Mouse (Mus musculus): ENCODE measurements around the gene Fhit.
A peak's percentile ranks its signal among the peaks of the same experiment; 100 is the strongest.

Gene Fhit

GRCm38 (mm10) chr14:9651417-9651816 is 1510.4 kb downstream of the Fhit start:
- peak; percentile 52 for DNase-seq

- peak; percentile 77 for DNase-seq
These were observed 1513.4 kb downstream of the Fhit start for GRCm38 (mm10) chr14:9648416-9648815.

- no peak for DNase-seq
These were observed 1515.6 kb downstream of the Fhit start for GRCm38 (mm10) chr14:9646233-9646632.

- DNase-seq, result no peak
These were observed 1517.3 kb downstream of the Fhit start for GRCm38 (mm10) chr14:9644216-9645166.

- DNase-seq, result no peak
These were observed 1518.1 kb downstream of the Fhit start for GRCm38 (mm10) chr14:9643700-9644099.

- no peak for DNase-seq
These were observed 1519.2 kb downstream of the Fhit start for GRCm38 (mm10) chr14:9642628-9643027.

- no peak for DNase-seq
These were observed 1519.8 kb downstream of the Fhit start for GRCm38 (mm10) chr14:9642068-9642467.

- no peak for DNase-seq
These were observed 1527.4 kb downstream of the Fhit start for GRCm38 (mm10) chr14:9634247-9634991.

- DNase-seq, result no peak
These were observed 1529.3 kb downstream of the Fhit start for GRCm38 (mm10) chr14:9632537-9632936.

- no peak for DNase-seq
These were observed 1538.4 kb downstream of the Fhit start for GRCm38 (mm10) chr14:9623219-9624043.

- DNase-seq, result no peak
These were observed 1540.8 kb downstream of the Fhit start for GRCm38 (mm10) chr14:9620902-9621540.

- DNase-seq, result no peak
These were observed 1542.0 kb downstream of the Fhit start for GRCm38 (mm10) chr14:9619840-9620239.

- no peak for DNase-seq
These were observed 1548.7 kb downstream of the Fhit start for GRCm38 (mm10) chr14:9613126-9613525.

GRCm38 (mm10) chr14:9609120-9609519 is 1552.7 kb downstream of the Fhit start:
- no peak for DNase-seq

GRCm38 (mm10) chr14:9606584-9607377 is 1555.1 kb downstream of the Fhit start:
- no peak for DNase-seq

GRCm38 (mm10) chr14:9600271-9600670 is 1561.6 kb downstream of the Fhit start:
- DNase-seq, result no peak

- no peak for DNase-seq
These were observed 1564.3 kb downstream of the Fhit start for GRCm38 (mm10) chr14:9597460-9597977.

- no peak for DNase-seq
These were observed 1572.7 kb downstream of the Fhit start for GRCm38 (mm10) chr14:9589121-9589520.

GRCm38 (mm10) chr14:9587900-9588299 is 1573.9 kb downstream of the Fhit start:
- no peak for DNase-seq

GRCm38 (mm10) chr14:9583227-9584155 is 1578.3 kb downstream of the Fhit start:
- DNase-seq, result peak; percentile 20
